Mouse (Mus musculus) kidney, postnatal 4 days (tissue): ENCODE measurements around the gene Ncbp3.

Source experiments
- DNase-seq, 2 experiments: peaks; one replicate each; pipeline ENCODE4 v3.0.0; 2021; ENCODE audit warnings: mixed read lengths in 2 of 2

The Ncbp3 gene

GRCm38 (mm10) chr11:73031536-73031935 is 16.0 kb upstream of the Ncbp3 start:
- no peak for DNase-seq

DNA sequence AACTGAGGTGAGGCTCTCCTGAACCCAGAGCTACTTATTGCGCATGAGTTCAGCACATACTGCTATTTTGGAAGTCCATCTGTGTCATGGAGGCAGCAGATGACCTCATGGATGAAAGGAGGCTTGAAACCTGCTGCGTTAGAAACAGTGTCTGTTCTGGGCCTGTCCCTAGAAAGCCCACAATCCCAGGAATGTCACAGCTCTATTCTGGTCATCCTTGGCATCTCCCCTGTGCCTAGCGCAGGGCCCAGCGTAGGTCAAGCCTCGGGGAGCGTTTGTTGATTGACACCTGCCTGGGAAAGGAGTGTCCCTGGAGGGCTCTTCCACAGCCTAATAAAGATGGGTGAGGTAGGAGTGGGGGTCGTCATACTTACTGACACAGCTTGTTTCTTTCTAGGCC is 11.5 kb upstream of the Ncbp3 start:
- DNase-seq: no peak

DNA sequence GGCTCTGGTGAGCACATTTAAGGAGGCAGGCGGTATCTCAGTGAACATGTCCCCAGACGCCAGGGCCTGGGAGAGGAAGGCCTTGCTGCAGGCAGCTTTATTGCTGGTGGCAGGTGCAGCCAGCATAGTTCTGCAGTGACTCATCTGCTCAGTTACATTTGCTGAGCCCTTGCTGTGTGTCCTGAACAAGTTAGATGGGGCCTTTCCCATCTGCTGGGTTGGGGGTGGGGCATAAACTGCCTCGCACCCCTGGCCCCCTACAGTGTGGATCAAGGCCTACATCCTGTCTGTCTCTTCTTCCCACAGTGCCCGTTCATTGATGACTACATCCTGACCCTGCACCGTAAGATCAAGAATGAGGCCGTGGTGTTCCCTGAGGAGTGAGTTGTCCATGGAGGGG is 10.7 kb upstream of the Ncbp3 start:
- DNase-seq: peak in 1 of 2 experiments; percentile 23

DNA sequence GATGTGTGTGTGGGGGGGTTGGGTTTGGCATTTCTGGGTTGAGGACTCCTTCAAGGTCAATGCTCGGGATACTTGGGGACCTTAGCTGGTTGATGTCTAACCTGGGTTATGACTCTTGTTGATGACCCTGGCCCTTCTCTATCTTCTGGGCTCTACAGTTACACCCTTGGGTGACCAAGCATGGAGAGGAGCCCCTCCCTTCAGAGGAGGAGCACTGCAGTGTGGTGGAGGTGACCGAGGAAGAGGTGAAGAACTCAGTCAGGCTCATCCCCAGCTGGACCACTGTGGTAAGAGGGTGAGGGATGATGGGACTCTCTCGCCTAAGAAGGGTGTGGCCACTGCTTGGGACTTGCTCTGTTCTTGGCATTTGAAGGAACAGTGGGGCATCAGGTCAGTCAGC is 9.9 kb upstream of the Ncbp3 start:
- DNase-seq: no peak

GRCm38 (mm10) chr11:73039102-73039799 is 8.3 kb upstream of the Ncbp3 start:
- peak; percentile 81 to 86 for DNase-seq

- no peak for DNase-seq
Measured at GRCm38 (mm10) chr11:73044229-73044755, 3.3 kb upstream of the Ncbp3 start.

- no peak for DNase-seq
Measured at GRCm38 (mm10) chr11:73044789-73045188, 2.8 kb upstream of the Ncbp3 start.

GRCm38 (mm10) chr11:73048030-73048876 is 670 bp downstream of the Ncbp3 start:
- DNase-seq: no peak

GRCm38 (mm10) chr11:73049335-73049734 is 1.8 kb downstream of the Ncbp3 start:
- peak; percentile 90 to 91 for DNase-seq

DNA sequence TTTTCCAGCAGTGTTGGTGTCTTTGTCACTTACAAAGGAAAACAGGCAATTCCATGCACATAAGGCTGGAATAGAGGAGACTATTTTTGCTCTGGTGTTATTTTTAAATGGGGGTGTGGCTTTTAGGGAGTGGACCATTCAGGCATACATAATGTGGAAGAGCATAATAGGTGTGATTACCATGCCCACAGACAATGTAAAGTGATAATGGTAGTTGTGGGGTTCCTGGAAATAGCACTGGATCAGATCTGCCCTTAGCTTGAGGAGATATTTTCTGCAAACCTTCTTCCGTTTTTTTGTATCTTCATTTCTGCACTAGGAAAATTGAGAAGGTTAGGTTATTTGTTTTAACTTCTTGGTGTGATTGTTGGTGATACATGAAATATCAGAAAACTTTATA is 5.2 kb downstream of the Ncbp3 start:
- no peak for DNase-seq

DNA sequence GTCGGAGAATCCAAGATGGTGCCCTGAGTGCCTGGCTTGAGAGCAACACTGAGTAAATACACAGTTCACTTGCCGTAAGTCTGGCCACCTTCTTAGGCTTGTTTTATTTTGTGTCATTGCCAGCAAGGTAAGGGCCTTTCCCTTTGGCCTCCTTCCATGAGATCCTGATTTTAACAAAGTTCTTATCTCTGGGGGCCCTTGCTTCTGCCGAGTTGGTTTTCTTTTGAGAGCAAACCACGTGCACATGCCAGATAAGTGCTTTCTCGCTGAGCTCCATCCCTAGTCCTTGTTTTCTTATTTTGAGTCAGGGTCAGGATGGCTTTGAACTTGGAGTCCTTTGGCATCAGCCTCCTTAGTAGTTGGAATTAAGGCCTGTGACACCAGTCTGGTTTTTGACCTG is 10.1 kb downstream of the Ncbp3 start:
- DNase-seq: no peak

- no peak for DNase-seq
Measured at GRCm38 (mm10) chr11:73059630-73060029, 12.0 kb downstream of the Ncbp3 start.

DNA sequence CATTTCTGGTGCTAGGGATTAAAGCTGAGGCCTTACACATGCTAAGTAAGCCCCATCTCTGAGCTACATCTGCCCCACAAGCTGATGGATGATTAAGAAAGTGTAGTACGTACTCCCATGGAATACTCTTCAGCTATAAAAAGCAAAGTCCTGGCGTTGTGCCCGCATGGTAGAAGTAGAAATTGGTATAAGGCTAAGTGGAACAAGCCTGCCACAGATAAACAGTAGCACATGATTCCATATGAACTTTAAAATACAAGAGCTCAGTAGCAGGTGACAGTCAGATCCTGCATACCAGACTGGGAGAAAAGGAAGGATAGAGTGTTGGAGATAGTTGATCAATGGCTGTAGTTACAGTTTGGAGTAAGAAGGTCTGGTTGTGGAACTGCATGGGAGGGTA is 13.8 kb downstream of the Ncbp3 start:
- no peak for DNase-seq

- DNase-seq: peak; percentile 66 to 71
Measured at GRCm38 (mm10) chr11:73071839-73072238, 24.3 kb downstream of the Ncbp3 start.

DNA sequence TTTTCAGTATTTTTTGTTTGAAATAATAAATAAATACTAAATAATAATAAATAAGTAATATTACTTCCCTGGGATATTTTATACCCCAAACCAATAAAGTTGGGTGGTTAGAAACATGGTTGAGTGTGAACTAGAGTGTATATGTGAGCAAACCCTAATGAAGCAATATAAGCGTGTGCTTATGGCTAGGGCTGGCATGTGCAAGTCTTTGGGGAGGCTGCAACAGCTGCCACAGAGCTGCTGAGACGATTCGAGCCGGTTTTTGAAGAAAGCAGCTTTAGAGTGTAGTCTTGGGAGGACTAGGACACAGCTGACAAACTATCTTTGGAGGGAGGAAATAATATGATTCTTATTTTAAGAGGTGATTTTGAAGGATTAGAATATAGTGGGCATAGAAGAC is 28.7 kb downstream of the Ncbp3 start:
- DNase-seq: no peak

GRCm38 (mm10) chr11:73076733-73077132 is 29.1 kb downstream of the Ncbp3 start:
- DNase-seq: no peak

- no peak for DNase-seq
Measured at GRCm38 (mm10) chr11:73077211-73077720, 29.7 kb downstream of the Ncbp3 start.

- DNase-seq: no peak
Measured at GRCm38 (mm10) chr11:73078615-73079014, 31.0 kb downstream of the Ncbp3 start.

GRCm38 (mm10) chr11:73080306-73080705 is 32.7 kb downstream of the Ncbp3 start:
- no peak for DNase-seq

- no peak for DNase-seq
Measured at GRCm38 (mm10) chr11:73084303-73084702, 36.7 kb downstream of the Ncbp3 start.

- DNase-seq: peak; percentile 59 to 69
Measured at GRCm38 (mm10) chr11:73084804-73085231, 37.2 kb downstream of the Ncbp3 start.

- peak; percentile 36 to 63 for DNase-seq
Measured at GRCm38 (mm10) chr11:73085391-73085790, 37.8 kb downstream of the Ncbp3 start.

GRCm38 (mm10) chr11:73087700-73088480 is 40.3 kb downstream of the Ncbp3 start:
- DNase-seq: no peak
